Mouse (Mus musculus) heart, postnatal 14 days (tissue): ENCODE data around the gene Usp36. TPM values are rescaled to one million over a fixed set of nuclear protein-coding genes. Genes with fewer than 3 reads are reported as not detected.

ENCODE experiments used
- DNase-seq, 2 experiments: peaks; one replicate each; pipeline ENCODE4 v3.0.0; 2021 to 2022
- intact Hi-C: fragments of 180-260 bp; cut with DNase I; formaldehyde crosslinking; loops from one replicate; pipeline ENCODE4 v1.15.1; 2025
- total RNA-seq, 2 experiments: library from RNA; stranded (reverse); gene quantifications; 2 replicates each; pipeline ENCODE4 v1.2.3; 2021

The Usp36 gene
- total RNA-seq, 2 experiments from 2014 or later = 14.4 to 15.6 TPM

- intact Hi-C loops = no loop called here
- no peak for DNase-seq
Measured at GRCm38 (mm10) chr11:118226850-118227249, 63.2 kb downstream of the Usp36 start.

GRCm38 (mm10) chr11:118225862-118226261, 64.2 kb downstream of the Usp36 start:
- no peak for DNase-seq
- intact Hi-C loops = no loop called here

DNA sequence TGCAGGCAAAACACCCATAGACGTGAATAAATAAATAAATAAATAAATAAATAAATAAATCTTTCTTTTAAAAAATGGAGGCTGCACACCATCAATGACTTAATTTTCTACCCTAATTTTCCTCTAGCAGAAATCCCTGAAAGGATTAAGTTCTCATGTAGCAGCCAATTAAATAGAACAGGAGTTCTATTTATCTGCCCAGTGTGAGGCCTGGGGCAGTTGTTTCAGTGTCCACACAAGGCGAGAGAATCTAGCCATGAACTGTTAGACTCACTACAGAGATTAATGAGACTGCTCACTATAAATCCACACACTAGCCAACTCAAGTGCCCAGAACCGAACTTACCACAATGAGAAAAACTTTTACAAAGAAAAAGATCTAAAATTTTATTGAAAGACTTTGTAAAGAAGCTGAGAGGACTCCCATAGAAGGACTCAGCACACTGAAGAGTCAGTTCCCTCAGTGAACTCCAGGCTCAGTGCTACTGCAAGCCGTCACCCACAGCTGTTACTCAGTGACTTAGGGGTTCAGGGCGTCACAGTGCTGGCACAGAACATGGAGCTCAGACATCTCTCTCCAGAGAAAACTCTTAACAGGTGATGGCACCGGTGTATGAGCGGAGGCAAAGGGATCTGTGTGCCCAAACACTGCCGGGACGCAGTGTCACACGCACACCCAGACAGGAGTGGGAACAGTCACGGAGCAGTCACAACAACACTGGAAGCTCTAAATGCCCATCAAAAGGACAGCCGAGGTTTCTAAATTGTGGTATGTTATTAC, 64.8 kb downstream of the Usp36 start:
- intact Hi-C loops = no loop called here
- no peak for DNase-seq

DNA sequence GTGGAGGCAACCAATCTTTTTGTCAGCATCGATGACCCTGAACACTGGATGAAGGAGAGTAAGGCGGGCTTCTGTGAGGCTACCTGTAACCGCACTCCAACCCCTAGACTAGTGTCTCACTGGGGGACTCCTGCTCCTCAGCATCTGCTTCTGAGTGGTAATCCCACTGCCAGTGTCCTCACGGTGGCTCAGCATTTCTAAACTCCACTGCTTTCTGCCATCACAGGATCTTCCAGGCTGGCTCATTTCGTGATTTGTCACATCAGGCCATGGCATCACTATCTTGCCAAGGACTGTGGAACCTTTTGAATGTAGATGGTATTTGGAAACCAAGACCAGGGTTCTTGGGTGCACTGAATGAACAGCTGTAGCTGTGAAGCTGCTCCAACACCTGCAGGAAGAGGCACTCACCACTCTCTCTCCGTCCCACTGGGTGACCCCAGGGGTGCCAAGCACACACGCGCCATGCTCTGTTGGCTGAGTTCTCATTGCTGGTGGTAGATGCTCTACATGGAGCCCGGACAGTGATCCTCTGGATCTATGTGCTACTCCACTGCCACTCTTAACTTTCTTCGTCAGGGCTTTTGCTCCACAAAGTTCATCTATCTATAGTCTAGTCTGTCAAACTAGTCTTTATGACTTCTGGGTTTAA, 66.5 kb downstream of the Usp36 start:
- no peak for DNase-seq
- intact Hi-C loops = loop anchor here (5.0 kb wide), 1 partner anchor 351 kb away; the partner anchor contains the start of gene Tha1

DNA sequence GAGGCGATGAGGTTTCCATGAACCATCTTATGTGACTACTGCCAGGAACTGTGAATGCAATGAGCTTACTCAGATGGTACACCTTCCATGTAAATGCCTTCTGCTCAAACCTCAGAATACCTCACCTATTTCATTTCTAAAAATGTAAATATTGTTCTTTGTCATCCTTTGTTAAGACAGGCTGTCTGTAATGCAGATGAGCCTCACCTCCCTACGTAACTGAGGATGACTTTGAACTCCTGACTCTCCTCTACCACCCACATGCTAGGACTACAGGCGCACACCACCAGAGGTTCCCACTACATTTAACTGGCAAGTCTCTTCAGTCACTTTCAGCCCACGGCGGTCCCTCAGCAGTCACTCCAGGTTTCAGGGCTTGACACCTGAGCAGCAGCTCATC, 67.1 kb downstream of the Usp36 start:
- intact Hi-C loops = loop anchor here (5.0 kb wide), 1 partner anchor 351 kb away; the partner anchor contains the start of gene Tha1
- no peak for DNase-seq

GRCm38 (mm10) chr11:118222351-118222885, 67.6 kb downstream of the Usp36 start:
- DNase-seq = no peak
- intact Hi-C loops = loop anchor here (5.0 kb wide), 1 partner anchor 350 kb away; the partner anchor contains the start of gene Tha1

- intact Hi-C loops = loop anchor here (1.0 to 5.0 kb wide), 3 partner anchors 117 to 348 kb away; partner anchors contain the start of gene Tha1
- DNase-seq = peak; percentile 60 to 80
Measured at GRCm38 (mm10) chr11:118220561-118221262, 69.3 kb downstream of the Usp36 start.

- no peak for DNase-seq
- intact Hi-C loops = loop anchor here (5.0 kb wide), 1 partner anchor 37 kb away; no protein-coding TSS in a partner anchor
Measured at GRCm38 (mm10) chr11:118219066-118219465, 71.0 kb downstream of the Usp36 start.

GRCm38 (mm10) chr11:118216468-118216867, 73.6 kb downstream of the Usp36 start:
- DNase-seq = no peak
- intact Hi-C loops = loop anchor here (5.0 kb wide), 1 partner anchor 34 kb away; no protein-coding TSS in a partner anchor

DNA sequence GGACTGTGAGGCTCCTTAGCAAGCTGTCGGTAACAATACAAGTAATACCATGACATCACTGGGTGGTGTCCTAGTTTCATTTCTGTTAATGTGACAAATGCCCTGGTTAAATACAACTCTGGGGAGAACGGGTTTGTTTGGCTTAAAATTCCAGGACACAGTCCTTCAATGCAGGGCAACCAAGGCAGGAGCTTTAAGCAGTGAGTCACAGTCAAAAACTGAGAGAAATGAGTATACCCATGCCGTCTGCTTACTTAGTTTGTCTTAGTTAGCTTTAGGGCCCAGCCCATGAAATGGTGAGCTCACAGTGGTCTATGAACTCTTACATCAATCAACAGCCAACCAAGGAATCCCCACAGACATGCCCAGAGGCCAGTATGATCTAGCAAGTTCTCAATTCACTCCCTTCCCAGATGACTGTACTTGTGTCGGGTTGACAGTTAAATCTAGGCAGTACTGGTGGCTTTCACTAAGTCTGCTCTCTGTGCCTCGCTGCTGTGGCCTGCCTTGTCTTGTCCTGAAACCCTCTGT, 74.1 kb downstream of the Usp36 start:
- DNase-seq = no peak
- intact Hi-C loops = loop anchor here (5.0 kb wide), 1 partner anchor 34 kb away; no protein-coding TSS in a partner anchor

DNA sequence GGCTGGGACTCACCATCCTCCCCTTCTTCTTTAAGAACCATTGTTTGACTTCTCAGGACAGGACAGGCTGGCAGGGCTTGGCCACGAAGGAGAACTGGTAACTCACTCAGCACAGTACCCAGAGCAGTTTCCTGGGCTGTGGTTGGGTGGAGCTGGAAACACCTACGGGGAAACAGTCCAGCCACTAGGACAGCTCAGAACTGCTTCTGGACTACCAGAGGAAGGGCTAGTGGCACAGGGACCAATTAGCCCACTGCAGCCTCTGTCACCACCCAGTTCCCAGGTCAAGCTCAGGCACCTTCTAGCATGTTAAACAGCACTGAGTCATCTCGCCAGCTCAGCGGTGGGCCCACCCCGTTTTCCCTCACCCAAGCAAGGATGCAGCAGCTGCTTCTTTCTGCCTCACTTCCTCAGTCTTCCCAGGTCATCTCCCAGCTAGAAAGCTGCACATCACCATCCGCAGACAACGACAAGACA, 77.4 kb downstream of the Usp36 start:
- intact Hi-C loops = no loop called here
- no peak for DNase-seq

DNA sequence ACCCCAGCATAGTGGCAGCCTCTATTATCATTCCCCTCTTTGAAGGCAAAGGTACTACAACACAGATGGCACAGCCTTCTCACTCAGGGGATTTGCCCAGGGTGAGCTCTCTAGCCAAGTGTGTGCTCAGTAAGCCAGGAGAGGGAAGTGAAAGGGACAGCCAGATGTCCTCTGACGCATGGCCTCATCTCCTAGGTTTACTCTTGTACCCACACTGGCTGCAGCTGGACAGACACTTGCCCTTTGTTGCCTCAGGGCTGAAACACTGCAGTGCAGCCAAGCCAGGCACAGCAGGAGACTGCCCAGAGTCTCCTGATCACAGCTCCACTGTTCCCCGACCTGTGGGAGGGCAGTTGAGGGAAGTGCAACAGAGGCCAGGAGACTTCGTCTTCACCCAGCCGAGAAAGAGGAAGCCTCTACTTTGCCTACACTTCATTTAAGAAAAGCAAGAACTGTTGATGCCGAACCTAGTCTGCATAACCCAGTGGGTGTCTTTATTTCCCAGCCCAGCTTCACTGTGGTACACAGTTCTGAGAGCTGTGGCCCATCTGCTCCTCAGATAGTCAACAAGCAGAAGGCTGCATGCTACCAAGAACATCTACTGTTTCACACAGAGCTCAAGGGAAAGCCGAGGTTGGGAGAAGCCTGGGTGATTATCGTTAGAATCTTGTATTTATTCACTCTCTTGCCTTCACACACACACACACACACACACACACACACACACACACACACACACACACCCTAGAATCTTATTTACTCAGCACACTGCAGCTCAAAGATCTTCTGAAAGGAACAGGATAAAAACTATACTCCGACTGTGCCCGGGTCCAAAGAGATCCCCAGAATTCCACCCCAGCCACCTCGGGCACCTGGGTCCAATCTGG, 78.1 kb downstream of the Usp36 start:
- intact Hi-C loops = no loop called here
- peak in 1 of 2 experiments; percentile 56 for DNase-seq

DNA sequence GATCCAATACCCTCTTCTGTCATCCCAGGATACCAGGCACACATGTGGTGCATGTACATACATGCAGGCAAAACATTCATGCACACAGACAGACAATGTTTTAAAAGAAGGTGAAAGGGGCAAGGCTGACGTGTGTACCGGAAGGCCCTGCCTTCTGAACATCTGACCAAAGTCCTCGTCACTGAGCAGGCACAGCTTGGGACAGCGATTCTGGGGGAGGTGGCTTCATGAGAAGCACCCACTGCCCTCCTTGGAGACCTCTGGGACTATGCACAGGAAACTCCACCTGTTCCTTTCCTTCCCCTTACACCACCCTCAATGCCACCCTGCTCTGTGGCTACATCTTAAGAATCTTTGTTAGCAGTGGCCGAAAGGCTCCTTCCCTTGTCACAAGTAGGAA, 79.1 kb downstream of the Usp36 start:
- intact Hi-C loops = no loop called here
- no peak for DNase-seq

- intact Hi-C loops = no loop called here
- no peak for DNase-seq
Measured at GRCm38 (mm10) chr11:118210116-118210515, 79.9 kb downstream of the Usp36 start.

Other genes starting within 250 kb of the Usp36 start
- gene Dnah17, start 159.6 kb downstream of the Usp36 start, total RNA-seq = under 1 TPM; 0.10 to 0.17 TPM
- gene Cyth1, start 41.7 kb downstream of the Usp36 start, total RNA-seq = 10 to 100 TPM; 56.4 to 60.9 TPM
- gene Cep295nl, start 52.3 kb upstream of the Usp36 start, total RNA-seq = 1 to 10 TPM in 1 of 2 experiments, under 1 TPM in 1; 1.00 to 2.0 TPM
- 100 to 1,000 TPM; 150 to 168 TPM for gene Timp2, start 65.5 kb upstream of the Usp36 start, total RNA-seq
- 10 to 100 TPM; 21.2 to 24.1 TPM for gene Lgals3bp, start 111.8 kb upstream of the Usp36 start, total RNA-seq
- gene Cant1, start 128.8 kb upstream of the Usp36 start, total RNA-seq = 10 to 100 TPM; 17.9 to 20.9 TPM
- gene C1qtnf1, start 138.0 kb upstream of the Usp36 start, total RNA-seq = 10 to 100 TPM; 33.7 to 39.7 TPM
- gene Engase, start 186.6 kb upstream of the Usp36 start, total RNA-seq = 1 to 10 TPM; 5.2 to 8.4 TPM